Mouse (Mus musculus) natural killer cell, adult 2 months (primary cell): ENCODE results near the gene Isg15.

ENCODE experiments used
- DNase-seq, 2 experiments: peaks; one replicate each; pipeline ENCODE4 v3.0.0; 2022; ENCODE audit warnings: low spot score in 2 of 2

Gene Isg15

DNA sequence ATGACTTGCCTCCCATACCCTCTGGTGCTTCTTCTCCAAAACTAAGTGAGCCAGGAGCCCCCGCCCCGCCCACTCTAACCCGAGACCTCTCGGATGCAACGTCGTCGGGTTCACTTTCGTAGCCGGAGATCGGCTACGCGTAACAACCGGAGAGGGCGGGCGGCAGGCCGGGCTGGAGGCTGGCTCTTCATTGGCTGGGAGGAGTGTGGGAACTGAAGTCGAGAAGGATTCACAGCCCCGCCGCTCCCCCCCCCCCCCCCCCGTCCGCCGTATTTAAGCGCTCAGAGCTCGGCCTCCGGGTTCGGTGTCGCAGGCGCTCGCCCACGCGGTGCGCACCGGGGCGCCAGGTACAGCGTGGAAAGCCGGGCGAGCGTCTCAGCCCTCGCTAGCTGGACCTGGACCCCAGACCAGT lies 2.4 kb upstream of the Isg15 start, which contains the start of gene AW011738:
AW011738 (plus strand) TSS at position 304 of the 412 bp plus-strand sequence.
- peak; percentile 33 to 56 for DNase-seq

DNA sequence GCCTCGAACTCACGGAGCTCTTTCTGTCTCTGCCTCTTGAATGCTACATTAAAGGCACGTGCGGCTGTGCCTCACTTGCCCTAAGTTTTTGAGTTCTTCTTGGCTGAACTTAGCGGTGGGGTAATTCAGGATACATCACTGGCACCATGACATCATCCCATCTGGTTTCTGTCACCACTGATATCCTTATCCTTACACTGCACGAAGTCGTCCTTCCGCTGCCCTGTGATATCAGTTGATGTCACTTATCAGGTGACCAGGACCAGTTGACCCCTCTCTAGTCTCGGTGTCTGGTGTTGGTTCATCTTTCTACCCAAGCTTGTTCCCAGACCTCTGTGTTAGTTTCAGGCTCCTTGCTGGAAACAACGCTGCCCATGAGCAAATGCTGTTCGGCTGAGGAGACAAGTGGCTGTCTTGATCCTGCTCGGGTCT lies 1.9 kb upstream of the Isg15 start:
- DNase-seq = no peak

DNA sequence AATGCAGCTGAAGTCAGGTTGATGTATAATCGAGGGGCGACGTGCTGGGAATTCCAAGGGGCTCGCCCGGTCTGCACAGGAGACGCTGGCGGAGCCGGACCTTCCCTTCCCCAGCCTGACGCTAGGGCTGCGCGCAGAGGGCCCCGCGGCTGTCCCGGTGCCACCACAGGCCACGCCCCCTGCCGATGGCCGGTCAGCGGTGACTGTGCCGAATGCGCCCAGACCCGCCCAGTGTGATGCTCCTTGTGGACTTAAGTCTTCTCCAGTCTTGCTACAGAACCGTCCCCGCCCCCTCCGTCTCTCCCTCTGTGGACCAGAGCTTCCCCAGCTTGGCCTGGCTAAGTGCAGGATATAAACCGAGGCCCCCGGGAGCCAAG lies 2.8 kb downstream of the Isg15 start:
- DNase-seq = peak; percentile 74 to 79

DNA sequence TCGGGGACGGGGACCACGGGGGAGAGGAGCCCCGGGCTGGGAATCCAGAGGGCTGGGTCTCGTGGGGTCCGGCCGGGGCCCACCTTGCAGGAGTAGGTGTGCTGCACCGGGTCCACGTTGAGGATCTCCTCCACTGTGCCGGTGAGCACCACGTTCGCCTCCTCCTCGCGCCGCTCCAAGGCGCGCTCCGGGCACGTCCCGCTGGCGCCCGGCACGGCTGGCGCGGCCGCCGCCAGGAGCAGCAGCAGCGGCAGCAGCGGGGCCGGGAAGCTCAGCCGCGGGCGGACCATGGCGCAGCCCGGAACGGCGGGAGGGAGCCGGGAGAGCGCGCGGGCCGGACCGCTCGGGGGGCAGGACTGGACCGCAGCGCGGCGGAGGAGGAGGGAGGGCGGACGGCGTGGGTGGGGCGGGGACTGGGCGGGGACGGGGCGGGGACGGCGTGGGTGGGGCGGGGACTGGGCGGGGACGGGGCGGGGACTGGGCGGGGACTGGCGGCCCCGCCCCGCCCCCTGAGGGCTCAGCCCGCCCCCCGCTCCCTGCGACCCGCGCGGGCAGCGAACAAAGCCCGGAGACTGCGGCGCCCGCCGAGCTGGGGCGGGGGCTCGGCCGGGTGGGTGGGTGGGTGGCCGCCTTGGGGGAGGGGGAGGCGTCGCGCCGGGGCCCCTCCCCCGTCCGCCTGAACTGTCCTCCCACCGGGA lies 3.3 kb downstream of the Isg15 start, which contains the start of gene Agrn:
Agrn (minus strand) TSS at position 358 of the 698 bp plus-strand sequence.
- DNase-seq = peak; percentile 34 to 40

DNA sequence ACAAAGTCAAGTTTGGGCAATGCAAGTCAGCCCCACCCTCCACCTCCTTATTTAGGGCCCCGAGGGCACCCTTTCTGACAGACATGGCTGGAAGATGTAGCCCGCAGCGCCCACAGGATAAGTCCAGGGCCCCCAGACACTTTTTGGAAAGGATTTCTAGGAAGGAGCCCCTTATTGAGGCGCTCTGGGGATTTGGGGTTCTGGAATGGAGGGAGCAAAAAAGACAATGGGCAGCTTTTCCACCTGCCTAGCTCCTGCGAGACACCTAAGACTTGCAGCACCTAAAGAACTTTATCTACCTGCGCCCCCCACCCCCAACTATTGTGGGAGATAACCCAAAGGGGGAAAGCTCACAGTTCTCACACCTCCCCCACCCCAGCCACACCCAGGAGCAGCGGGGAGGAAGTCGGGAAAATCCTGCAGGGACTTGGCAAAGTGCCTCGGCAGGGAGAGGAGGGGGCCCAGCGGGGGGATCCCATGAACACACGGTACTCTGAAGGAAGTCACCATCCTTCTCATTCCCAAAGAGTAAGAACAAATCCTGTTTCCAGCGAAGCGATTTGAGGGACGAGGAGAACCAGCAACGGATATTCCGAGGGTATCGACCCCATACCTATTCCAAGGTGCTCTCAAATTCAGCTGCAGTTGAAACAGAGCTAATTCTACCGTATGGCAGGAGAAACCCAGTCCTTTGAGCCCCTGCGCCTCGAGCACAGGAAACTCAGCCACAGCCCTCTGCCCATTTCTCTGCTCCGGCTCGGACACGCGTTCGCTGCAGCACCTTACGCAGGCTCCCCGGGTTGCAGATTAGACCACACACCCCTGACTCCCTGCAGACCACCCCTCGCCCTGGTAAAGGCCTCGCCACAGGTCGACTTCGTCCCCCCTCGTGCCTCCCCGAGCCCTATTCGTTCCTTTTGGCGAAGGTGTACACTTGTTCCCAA lies 4.4 kb downstream of the Isg15 start:
- no peak for DNase-seq

DNA sequence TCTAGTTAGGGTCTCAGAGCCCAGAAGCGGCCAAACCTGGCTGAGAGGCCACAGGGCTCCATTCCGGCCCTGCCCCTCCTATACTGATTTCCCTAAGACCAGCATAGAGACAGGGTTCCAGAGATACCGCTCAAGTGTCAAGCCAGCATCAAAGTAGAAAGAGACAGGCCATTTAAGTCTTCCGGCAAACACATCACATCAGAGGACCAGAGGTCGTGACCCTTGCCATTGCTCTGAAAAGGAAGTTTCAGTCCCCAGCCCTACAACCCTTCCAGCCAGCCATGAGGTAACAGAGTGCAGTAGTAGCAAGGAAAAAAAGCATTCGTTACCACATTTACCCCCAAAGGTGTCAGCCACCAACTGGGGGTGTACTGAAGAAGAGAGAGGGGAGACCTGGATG lies 6.3 kb downstream of the Isg15 start:
- no peak for DNase-seq

DNA sequence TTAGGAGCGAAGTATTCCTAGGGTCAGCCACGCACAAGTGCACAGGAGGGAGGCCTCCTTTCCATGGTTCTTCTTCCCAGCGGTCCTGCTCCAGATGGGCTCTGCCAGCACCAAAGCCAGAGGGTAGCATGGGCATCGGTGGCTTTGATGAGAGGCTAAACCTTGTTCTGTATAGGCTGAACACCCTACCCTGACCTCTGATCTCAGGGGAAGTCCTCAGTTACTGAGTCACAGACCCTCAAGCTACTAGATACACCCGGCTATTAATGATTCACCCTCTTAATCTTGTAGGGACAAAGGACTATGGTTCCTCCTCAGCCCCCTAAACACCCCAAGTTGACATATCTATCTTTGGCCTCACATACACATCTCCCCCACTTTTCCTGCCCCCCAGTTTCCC lies 6.7 kb downstream of the Isg15 start:
- DNase-seq = no peak

DNA sequence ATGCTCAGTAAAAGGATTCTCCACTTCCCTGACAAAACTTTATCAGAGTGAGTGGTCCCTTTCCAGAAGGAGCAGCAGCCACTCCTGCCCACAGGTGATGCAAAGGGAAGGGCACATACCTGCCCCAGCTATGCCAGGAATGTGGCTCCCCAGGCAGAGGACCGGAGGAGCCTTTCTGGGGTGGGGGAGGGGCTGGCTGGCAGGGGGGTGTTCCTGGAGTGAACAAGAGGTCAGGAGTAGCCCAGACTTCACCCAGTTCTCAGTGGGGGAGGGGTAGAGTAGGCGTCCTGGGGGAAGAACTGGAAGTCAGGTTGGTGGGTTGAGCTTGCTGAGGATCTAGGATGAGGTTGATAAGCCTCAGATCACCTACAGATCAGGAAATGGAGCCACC lies 7.4 kb downstream of the Isg15 start:
- no peak for DNase-seq

DNA sequence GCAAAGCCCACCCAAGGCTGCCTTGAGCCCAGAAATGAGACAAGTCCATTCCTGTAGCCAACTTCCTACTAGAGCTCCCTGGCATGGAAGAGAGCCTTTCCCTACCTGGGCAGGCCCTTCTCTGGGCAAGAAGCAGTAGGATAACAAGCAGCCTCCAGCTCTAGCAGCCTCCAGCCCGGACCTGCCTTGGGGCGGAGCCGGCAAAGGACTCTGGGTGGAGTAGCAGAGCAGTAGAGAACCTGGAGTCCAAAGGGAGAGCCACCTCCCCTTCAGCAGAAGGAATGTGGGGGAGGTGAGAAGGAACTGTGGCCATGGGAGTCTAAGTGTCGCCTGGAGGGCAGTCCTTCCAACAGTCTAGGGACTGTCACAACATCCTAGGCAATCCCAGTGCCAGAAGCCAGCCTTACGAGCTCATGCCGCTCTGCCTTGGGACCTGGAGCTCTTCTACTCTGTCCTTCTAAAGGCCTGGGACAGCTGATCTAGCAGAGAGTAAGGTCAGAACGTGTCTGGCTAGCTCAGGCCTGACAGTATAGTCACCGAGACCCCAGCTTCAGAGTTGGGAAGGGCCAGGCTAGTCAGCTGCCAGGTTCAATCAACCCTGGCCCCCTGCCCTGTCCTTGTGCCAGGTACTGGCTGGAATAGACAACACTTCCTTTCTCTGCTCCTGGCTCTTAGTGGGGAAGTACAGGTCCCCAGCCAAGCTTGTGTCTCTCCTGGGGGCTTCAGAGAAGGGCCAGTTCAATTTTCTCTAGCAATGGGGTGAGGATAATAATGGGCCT lies 8.0 kb downstream of the Isg15 start:
- no peak for DNase-seq

DNA sequence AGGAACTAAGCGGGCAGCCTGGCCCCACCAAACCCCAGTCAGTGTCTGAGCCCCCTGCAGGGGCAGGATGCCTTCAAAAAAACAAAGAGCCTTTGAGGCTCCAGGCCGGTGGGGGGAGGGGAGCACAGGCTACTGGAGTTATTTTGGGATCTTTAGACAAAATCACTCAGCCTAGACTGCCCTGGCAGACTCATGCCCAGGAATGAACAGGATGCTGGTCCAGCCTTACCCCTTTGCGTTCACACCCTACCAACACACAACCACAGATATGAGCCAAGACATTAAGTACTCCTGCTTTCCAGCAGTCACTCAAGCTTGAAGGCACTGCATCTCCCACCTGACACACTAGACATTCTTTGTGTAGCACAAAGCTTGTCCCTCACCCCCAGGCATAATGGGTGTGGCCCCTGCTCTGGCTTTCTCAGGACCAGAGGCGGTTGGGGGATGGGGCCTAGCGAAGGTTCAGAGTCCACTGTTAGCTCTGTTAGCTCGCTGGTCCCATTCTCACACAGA lies 11.8 kb downstream of the Isg15 start:
- DNase-seq = no peak

DNA sequence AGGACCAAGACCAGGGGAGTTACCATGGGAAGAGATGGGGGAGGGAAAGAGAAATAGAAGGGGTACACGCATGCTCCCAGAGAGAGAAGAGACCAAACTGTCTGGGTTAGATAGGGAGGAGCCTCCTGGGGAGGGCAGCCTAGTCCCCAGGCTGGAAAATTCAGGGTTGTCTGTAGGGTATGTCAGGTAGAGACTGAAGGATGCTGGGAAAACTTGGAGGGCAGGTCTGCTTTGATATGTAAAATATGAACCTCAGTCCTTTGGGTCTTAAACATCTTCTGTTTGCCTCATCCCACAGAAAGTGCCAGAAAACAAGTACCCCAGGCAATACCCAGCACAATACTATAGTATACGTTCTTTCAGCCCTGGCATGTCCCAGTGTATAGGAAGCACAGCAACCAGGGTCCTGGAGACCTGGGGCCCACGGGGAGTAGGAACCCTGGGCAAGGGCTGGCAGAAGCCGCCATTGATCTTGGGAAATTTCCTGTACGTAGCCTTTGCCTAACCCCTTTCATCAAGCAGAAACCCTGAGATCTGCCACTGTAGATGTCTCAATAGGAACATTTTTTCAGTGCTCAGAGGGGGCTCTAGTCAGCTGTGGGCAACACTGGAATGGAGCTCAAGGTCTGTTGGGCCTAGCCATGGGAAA lies 12.3 kb downstream of the Isg15 start:
- no peak for DNase-seq

DNA sequence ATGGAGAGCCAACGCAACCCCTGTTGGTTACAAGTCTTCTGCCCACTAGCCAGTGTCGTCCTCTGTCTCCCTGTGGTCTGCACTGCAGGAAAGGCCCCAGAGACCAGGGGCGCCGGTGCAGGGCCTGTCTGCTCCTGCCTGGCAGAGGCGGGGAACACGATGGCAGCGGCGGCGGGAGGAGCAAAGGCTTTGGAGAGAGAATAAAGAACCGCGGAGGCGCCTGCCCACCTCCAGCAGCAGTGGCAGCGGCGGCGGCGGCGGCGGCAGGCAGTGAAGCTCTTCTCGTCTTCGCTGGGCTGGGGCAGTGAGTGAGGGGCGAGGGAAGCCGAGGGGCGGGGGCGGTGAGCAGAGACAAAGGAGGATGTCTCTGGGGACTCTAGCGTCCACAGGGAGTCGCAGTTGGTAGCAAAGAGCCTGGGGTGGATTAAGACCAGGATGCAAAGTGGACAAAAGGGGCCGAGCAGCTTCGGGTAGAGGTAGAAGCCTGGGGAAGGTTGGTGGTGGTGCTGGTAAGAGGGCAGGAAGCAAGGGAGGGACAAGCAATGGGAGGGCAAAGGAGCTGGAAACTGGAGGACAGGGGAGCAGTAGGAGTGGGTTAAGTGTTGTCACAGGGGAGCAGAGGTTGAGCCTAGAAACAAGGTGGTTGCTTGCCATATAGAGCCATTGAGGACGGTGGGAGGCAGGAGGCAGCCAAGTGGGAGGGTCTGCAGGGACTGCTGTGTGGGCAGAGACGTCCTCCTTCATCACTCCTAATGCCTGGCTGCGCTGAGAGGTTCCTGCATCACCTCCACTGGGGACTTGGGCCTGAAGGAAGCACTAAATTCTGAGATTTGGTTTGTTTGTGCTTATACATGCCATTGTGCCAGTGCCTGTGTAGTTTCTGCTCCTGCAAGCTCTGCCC lies 14.4 kb downstream of the Isg15 start:
- no peak for DNase-seq

DNA sequence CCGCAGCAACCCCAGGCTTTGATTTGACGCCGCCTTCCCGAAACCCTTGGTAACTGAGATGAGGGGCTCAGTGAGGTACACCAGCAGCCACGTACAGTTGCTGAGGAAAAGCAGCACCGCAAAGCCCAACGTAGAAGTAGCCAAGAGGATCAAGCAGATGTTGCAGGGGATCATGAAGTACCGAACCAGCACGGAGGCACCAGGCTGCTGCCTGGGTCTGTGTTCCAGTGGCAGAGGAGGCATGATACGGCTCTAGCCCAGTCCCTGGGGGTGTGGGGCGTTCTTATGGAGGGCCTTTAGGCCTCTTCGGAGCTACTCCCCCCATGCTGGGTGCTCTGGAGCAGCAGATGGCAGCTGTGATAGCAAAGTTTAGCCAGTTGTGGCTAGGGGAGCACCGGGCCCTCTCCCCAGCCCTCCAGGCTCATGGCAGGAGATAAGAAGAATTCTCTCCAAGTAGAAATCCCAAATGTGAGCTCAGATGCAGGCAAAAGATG lies 15.1 kb downstream of the Isg15 start:
- no peak for DNase-seq

DNA sequence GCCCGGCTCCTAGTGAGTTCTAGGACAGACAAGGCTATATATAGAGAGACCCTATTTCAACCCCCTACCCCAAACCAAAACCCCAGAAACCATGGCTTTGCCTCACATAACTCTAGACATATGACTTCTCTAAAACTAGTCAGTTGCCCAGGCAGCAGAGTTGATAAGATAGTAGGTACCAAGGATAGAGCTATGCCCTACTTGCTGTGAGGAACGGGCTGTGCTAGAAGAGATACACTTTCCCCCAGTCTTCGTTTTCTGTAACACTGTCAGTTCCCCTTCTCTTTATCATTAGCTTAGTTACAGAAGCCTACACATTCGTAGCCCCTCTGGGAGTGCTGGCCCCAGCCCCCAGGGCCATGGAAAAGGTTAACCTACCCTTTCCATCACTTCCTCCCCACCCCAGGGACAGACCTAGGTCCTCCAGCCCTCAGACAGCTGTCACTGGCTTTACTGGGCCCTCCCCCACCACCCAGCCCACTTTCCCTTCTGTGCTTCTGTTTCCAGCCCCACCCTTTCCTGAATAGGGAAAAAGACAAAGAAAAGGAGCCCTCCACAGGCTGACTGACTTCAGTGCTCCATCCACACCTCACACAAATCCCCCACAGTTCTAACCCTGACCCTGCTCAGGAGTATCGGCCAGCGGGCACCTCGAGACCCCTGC lies 16.2 kb downstream of the Isg15 start:
- DNase-seq = no peak

DNA sequence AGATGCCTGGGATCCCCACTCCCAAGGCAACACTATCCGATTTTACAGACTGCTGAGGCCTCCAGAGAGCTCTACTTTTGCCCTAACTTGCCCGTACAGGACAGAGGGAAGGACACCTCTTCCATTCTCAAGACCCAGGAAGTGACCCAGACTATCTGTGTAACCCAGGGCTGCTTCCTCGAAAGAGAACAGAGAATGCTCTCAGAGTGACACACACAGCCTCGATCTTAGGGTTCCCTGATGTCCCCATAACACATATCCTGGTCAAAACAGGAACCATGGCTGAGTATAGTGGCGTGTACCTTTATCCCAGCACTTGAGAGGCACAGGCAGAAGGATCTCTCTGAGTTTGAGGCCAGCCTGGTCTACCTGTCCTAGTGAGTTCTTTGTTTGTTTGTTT lies 16.9 kb downstream of the Isg15 start:
- DNase-seq = no peak

DNA sequence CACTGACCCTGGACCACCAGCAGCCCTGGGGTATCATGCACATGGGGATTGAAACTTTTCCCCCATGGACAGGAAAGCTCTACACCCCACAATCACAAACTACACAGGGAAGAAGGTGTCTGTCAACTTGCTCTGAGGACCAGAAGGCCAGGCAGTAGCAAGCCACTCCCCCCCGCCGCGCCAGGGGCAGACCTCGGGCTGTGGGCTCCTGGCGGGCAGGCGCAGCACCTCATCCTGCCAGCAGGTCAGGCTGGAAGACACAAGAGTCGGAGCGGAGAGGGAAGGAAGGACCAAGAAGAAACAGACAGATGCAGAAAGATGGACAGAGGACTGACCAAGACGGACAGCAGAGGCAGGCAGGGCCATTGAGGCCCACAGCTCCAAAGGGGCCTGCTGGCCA lies 23.0 kb downstream of the Isg15 start:
- DNase-seq = no peak

DNA sequence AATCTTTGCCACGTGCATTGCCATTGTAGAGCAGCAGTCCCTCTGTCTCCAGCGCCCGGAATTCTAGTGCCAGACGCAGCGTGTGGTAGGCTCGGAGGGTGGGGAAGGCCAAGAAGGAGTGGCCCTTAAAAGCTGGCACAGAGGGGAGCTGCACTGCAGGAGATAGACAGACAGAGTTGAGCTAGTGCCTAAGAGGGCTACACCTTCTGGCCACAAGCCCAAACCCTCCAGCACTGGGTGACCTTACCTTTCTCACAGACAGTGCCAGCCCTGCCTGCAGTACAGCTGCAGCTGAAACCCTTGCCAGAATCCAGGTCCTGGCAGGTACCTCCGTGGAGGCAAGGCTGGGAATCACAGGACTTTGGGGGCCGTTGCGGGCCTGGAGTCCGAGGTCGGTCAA lies 28.8 kb downstream of the Isg15 start:
- no peak for DNase-seq

DNA sequence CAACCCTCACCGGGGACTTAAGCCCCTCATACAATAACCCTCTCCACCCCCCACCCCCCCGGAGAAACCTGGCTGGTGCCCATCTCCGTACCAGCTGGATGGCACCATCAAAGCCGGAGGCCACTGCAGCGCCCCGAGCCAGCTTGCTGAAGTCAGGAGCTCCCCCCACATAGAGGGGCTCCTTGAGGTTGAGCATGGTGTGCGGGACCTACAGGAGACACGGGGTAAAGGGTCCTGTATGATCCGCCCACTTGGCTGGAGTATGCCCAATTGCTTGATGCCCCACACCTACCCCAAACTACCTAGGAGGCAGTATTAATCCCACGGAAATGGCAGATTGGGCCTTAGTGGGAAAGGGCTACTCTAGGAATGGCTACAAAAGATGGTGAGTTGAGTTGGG lies 31.5 kb downstream of the Isg15 start:
- DNase-seq = no peak

DNA sequence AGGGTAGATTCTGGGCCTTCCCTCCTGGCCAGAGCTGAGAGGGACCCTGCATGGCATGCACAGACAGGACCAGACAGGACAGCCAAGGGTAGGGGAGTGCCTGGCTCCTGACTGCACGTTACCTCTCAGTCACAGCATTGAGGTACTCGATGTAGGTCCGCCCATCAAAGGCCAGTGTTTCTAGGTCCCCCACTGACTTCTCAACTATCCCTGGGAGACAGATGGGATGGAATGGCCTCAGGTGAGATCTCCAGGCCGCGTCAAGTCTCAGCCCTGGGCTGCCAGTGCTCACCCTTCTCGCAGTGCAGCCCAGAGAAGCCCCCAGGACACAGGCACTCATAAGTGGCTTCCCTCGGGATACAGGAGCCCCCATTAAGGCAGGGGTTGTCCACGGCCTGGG lies 32.0 kb downstream of the Isg15 start:
- no peak for DNase-seq

DNA sequence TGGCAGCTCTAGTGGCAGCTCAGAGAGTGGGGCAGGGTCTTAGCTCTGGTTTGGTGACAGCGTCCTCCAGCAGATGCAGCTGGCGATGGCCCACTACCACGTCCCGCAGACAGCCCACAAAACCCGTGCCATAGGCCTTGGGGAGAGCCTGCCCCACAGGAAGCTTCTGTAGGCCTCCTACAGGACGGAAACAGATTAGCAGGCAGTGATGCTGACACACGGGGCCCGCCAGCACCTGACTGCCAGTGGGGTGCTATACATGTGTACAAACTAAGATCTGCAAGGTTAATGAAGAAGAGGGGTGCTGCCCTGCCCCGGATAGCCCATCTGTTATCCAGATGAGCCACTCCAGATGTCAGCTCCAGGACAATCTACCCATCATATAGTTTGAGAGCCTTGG lies 34.1 kb downstream of the Isg15 start:
- DNase-seq = no peak
